Mouse (Mus musculus) lung, postnatal 0 days (tissue): Measurements from ENCODE around the gene Gm10662. TPM values are rescaled to one million over a fixed set of nuclear protein-coding genes. Genes with fewer than 3 reads are reported as not detected.
"Not testable (repeated sequence)": the region's sequence is repeated elsewhere in the genome, so short reads cannot be mapped to it uniquely, and the experiment has no call there.

ENCODE experiments used
- ATAC-seq: fragments of 200-750 bp; cut with Nextera tagmentation; 2 replicates; pipeline ENCODE4 v1.8.0; 2017; ENCODE audit warnings: moderate library complexity
- DNase-seq: peaks from one replicate; pipeline ENCODE4 v3.0.0-alpha.2; 2016; ENCODE audit warnings: low spot score
- H3K27ac ChIP-seq: fragments of 300-500 bp; sonication (generic); 2 replicates; pipeline ENCODE4 v1.5.1; 2014; ENCODE audit warnings: antibody characterized with exemption, mild to moderate bottlenecking, low read length, mixed read lengths
- H3K27me3 ChIP-seq: fragments of 300-500 bp; sonication (generic); replicated peaks from 2 replicates; pipeline ENCODE4 v1.6.1; 2014; ENCODE audit warnings: low read length, mixed read lengths; ENCODE audit not compliant: insufficient read depth
- H3K36me3 ChIP-seq: fragments of 300-500 bp; sonication (generic); 2 replicates; pipeline ENCODE4 v1.6.1; 2014; ENCODE audit warnings: low read length, mixed read lengths; ENCODE audit not compliant: insufficient read depth
- H3K4me1 ChIP-seq: fragments of 300-500 bp; sonication (generic); 2 replicates; pipeline ENCODE4 v1.6.1; 2014; ENCODE audit warnings: antibody characterized with exemption, low read depth, low read length, mixed read lengths; ENCODE audit not compliant: insufficient read depth
- H3K4me2 ChIP-seq: fragments of 300-500 bp; sonication (generic); replicated peaks from 2 replicates; pipeline ENCODE4 v1.6.1; 2014; ENCODE audit warnings: low read depth, mild to moderate bottlenecking, low read length, moderate library complexity, mixed read lengths
- H3K4me3 ChIP-seq: fragments of 300-500 bp; sonication (generic); 2 replicates; pipeline ENCODE4 v1.5.1; 2014; ENCODE audit warnings: low read depth, low read length
- H3K9ac ChIP-seq: fragments of 300-500 bp; sonication (generic); replicated peaks from 2 replicates; pipeline ENCODE4 v1.6.1; 2014; ENCODE audit warnings: low read depth, mild to moderate bottlenecking
- H3K9me3 ChIP-seq: fragments of 300-500 bp; sonication (generic); 2 replicates; pipeline ENCODE4 v1.6.1; 2016; ENCODE audit warnings: low read length, mixed read lengths
- WGBS: fragments of 180-500 bp; shearing (Covaris S2); extraction: QIAGEN DNeasy Blood & Tissue Kit; methylation state at CpG from one replicate; pipeline ENCODE4 v1.1.7; 2014; 5-methylcytosine and 5-hydroxymethylcytosine counted together
- polyA plus RNA-seq: library from polyadenylated mRNA; unstranded; fragments of >200 nt; fragmentation: Nextera tagmentation; extraction: Ambion mirVana; gene quantifications from 2 replicates; pipeline ENCODE4 v1.2.1, GENCODE M21; 2015

Gene Gm10662
- polyA plus RNA-seq = not detected in 2 replicates

DNA sequence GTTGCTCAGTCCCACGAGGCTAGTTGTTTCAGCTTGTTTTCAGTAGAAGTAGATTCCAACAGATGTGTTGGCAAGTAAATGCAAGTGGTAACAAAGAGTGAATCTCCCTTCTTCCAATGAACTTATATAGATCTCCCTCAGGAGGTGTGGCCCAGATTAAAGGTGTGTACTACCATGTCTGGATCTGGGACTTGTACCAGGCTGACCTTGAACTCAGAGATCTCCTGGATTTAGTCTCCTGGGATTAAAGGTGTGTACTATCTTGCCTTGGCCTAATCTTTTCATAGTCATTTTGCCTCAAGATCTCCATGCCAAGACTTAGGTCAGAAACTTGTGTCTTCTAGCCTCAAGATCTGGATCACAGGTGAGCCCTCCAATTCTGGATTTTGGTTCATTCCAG, at the start of gene Gm10662:
Gene Gm10662, minus strand, starts transcription at position 101 of the 400 bp plus-strand sequence.
- H3K4me3 ChIP-seq, H3K4me1 ChIP-seq, H3K27me3 ChIP-seq, H3K36me3 ChIP-seq, H3K27ac ChIP-seq, DNase-seq, H3K9me3 ChIP-seq, ATAC-seq, H3K4me2 ChIP-seq, H3K9ac ChIP-seq: not testable (repeated sequence)
- no CpG with 5 or more reads among the region's 1 CpGs for WGBS

DNA sequence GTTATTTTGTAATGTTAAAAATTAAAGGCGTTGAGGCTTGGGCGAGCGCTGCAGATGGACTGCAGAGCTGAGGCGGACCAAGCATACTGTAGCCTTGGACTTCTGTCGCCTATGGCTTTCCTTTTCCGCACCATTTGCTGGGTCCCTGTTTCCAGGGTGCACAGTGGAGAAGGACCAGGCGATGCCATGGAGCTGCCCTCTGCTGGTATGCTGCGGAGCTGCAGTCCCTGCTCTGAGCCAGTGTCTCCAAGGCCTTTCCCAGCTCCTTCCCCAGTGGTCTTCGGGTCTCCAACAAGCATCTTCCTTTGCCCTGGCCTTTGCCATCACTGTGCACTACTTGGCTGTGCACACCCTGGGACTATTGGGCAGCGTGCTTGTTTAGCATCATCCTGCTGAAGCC, 19.2 kb upstream of the Gm10662 start:
- H3K27ac ChIP-seq, H3K9me3 ChIP-seq, H3K4me1 ChIP-seq, H3K27me3 ChIP-seq, ATAC-seq, H3K36me3 ChIP-seq, DNase-seq, H3K4me3 ChIP-seq, H3K4me2 ChIP-seq, H3K9ac ChIP-seq: not testable (repeated sequence)
- WGBS = 83% methylated on average over 10 of the region's 10 CpGs

Other genes starting within 250 kb of the Gm10662 start
- not detected in 2 replicates for gene Gm4214, start 159.8 kb downstream of the Gm10662 start, polyA plus RNA-seq
- gene Gm4216, start 124.6 kb downstream of the Gm10662 start, polyA plus RNA-seq = not detected in 2 replicates
- gene Vmn1r163, start 88.9 kb downstream of the Gm10662 start, polyA plus RNA-seq = not detected in 2 replicates
- not detected in 2 replicates for gene Gm8720, start 77.0 kb downstream of the Gm10662 start, polyA plus RNA-seq
- not detected in 2 replicates for gene Vmn1r165, start 72.9 kb upstream of the Gm10662 start, polyA plus RNA-seq
- gene Vmn1r166, start 107.2 kb upstream of the Gm10662 start, polyA plus RNA-seq = not detected in 2 replicates
- gene Gm6902, start 134.4 kb upstream of the Gm10662 start, polyA plus RNA-seq = not detected in 2 replicates
- gene Nlrp4e, start 156.7 kb upstream of the Gm10662 start, polyA plus RNA-seq = not detected in 2 replicates
- gene Nlrp5, start 241.4 kb upstream of the Gm10662 start, polyA plus RNA-seq = not detected in 2 replicates